ENCODE assay signal across 9 mouse cellular contexts in genomic region chr3:22115221-22115620, GRCm38 (mm10). TPM values are rescaled to one million over a fixed set of nuclear protein-coding genes. Genes with fewer than 3 reads are reported as not detected.
DNase-seq lines count a peak whose midpoint lies in the region; ATAC-seq and TF ChIP-seq lines count a peak whose summit lies in the region.
"Had no signal": no experiment of that assay in that cellular context is flagged by ENCODE, and none has a peak within 500 bp of the region (broad histone marks: within the 10 kb centered on the region; RNA-seq: fewer than 3 reads in every experiment).

No protein-coding gene starts in this region.

- H3K4me3 ChIP-seq in heart, embryonic 15.5 days: no peak overlapping the region
- no peak overlapping the region for H3K4me3 ChIP-seq in midbrain, embryonic 15.5 days
- H3K4me3 ChIP-seq in cerebellum, adult 2 months (replicated peaks; ENCODE audit: insufficient read depth, low read depth, low read length): no peak overlapping the region
- H3K4me3 ChIP-seq: embryonic facial prominence, embryonic 12.5 days had no signal

- no peak overlapping the region for H3K27ac ChIP-seq in heart, embryonic 15.5 days
- H3K27ac ChIP-seq in midbrain, embryonic 15.5 days: no peak overlapping the region
- no peak overlapping the region for H3K27ac ChIP-seq in cerebellum, adult 2 months (ENCODE audit: insufficient read depth, low read length)
- H3K27ac ChIP-seq: embryonic facial prominence, embryonic 12.5 days had no signal

- H3K9me3 ChIP-seq in heart, embryonic 15.5 days (replicated peaks): no peaks in the 10 kb centered on the region
- H3K9me3 ChIP-seq in midbrain, embryonic 15.5 days: no peaks in the 10 kb centered on the region
- H3K9me3 ChIP-seq: embryonic facial prominence, embryonic 12.5 days had no signal

- ATAC-seq in heart, embryonic 15.5 days (replicated peaks; ENCODE audit: insufficient number of reproducible peaks, insufficient read depth, low FRiP score, low read depth): 0 out of 2 replicates have a peak, but pooled peaks have one; percentile 58
- ATAC-seq in CD4-positive, CD25-positive, alpha-beta regulatory T cell, adult 4 months: peak; percentile 48
- ATAC-seq in inflammation-experienced regulatory T-cells, adult 6 months: peak; percentile 45
- peak; percentile 80 for ATAC-seq in midbrain, embryonic 15.5 days (replicated peaks)

- no peak for TF ChIP-seq CTCF in cerebellum, adult 2 months (IDR thresholded peaks at IDR 0.05; ENCODE audit: borderline replicate concordance, insufficient read depth, low read depth, low read length)

- DNase-seq in heart, postnatal 10 days: no peak
- no peak for DNase-seq in cerebellum, postnatal 25 days
- DNase-seq in cerebellum, adult 2 months: no peak
- DNase-seq in right cerebral cortex, postnatal 36 days (ENCODE audit: low spot score in 2 of 2): no peak

- H3K36me3 ChIP-seq in heart, embryonic 15.5 days: no peaks in the 10 kb centered on the region
- no peaks in the 10 kb centered on the region for H3K36me3 ChIP-seq in midbrain, embryonic 15.5 days (replicated peaks)
- H3K36me3 ChIP-seq: embryonic facial prominence, embryonic 12.5 days had no signal

- no peak for TF ChIP-seq POLR2A in cerebellum, adult 2 months (IDR thresholded peaks at IDR 0.05; ENCODE audit: borderline replicate concordance, insufficient read depth, low read length)

- no peaks in the 10 kb centered on the region for H3K27me3 ChIP-seq in heart, embryonic 15.5 days
- H3K27me3 ChIP-seq in midbrain, embryonic 15.5 days (replicated peaks): no peaks in the 10 kb centered on the region
- H3K27me3 ChIP-seq in cerebellum, adult 2 months (ENCODE audit: control insufficient read depth, insufficient read depth, low read length): no peaks in the 10 kb centered on the region
- H3K27me3 ChIP-seq: embryonic facial prominence, embryonic 12.5 days had no signal

- WGBS in heart, embryonic 15.5 days: 25% methylated on average over 2 of the region's 2 CpGs
- WGBS in midbrain, embryonic 15.5 days: 18% methylated on average over 2 of the region's 2 CpGs
- WGBS in cerebellum, adult 2 months: 14% methylated on average over 2 of the region's 2 CpGs

- peaks cover 10% of the 10 kb centered on the region for H3K4me1 ChIP-seq in heart, embryonic 15.5 days (replicated peaks)
- H3K4me1 ChIP-seq in midbrain, embryonic 15.5 days: peaks cover 11% of the 10 kb centered on the region; the same call in 1 of the 2 replicates
- peaks cover 8% of the 10 kb centered on the region for H3K4me1 ChIP-seq in cerebellum, adult 2 months (ENCODE audit: control insufficient read depth, insufficient read depth, low read length)

- intact Hi-C loops in heart, postnatal 10 days (cut with DNase I): no loop called here

- H3K4me2 ChIP-seq in heart, embryonic 15.5 days: no peak overlapping the region
- no peak overlapping the region for H3K4me2 ChIP-seq in midbrain, embryonic 15.5 days
- H3K4me2 ChIP-seq: embryonic facial prominence, embryonic 12.5 days had no signal

- H3K9ac ChIP-seq in heart, embryonic 15.5 days: no peak overlapping the region
- no peak overlapping the region for H3K9ac ChIP-seq in midbrain, embryonic 15.5 days
- H3K9ac ChIP-seq: embryonic facial prominence, embryonic 12.5 days had no signal

RNA-seq across cellular contexts. Expression of gene Tbl1xr1, which starts 38.8 kb away (rescaled TPM):
- polyA plus RNA-seq in heart, embryonic 15.5 days (2015; fragmentation: Nextera tagmentation; extraction: Ambion mirVana): 10.0 and 13.2 TPM in 2 replicates
- total RNA-seq in heart, postnatal 10 days (2021): 10 to 100 TPM; 69.2 to 71.8 TPM
- 10 to 100 TPM; 21.6 to 25.6 TPM for polyA plus RNA-seq in CD4-positive, CD25-positive, alpha-beta regulatory T cell, adult 4 months (2017; shearing (Covaris generic))
- 10 to 100 TPM; 24.4 to 29.1 (median 27.5) TPM for polyA plus RNA-seq in inflammation-experienced regulatory T-cells, adult 6 months (2017; shearing (Covaris generic))
- 16.1 and 16.2 TPM in 2 replicates for polyA plus RNA-seq in midbrain, embryonic 15.5 days (2015; fragmentation: Nextera tagmentation; extraction: Ambion mirVana)
- 40.0 and 43.6 TPM in 2 replicates for polyA plus RNA-seq in cerebellum, adult 2 months (2012; rRNA removed)
